Mouse (Mus musculus) intestine, embryonic 15.5 days (tissue): ENCODE data around the gene Rbm18. TPM values are rescaled to one million over a fixed set of nuclear protein-coding genes. Genes with fewer than 3 reads are reported as not detected.
A peak's percentile ranks its signal among the peaks of the same experiment; 100 is the strongest.

Source experiments
- ATAC-seq: fragments of 200-750 bp; cut with Nextera tagmentation; 2 replicates; pipeline ENCODE4 v1.8.0; 2017; ENCODE audit warnings: moderate TSS enrichment, moderate library complexity
- H3K27ac ChIP-seq: fragments of 300-500 bp; sonication (generic); 2 replicates; pipeline ENCODE4 v1.5.1; 2015; ENCODE audit warnings: mild to moderate bottlenecking, inconsistent platforms
- H3K27me3 ChIP-seq: fragments of 300-500 bp; sonication (generic); replicated peaks from 2 replicates; pipeline ENCODE4 v1.6.1; 2015; ENCODE audit warnings: inconsistent platforms
- H3K36me3 ChIP-seq: fragments of 300-500 bp; sonication (generic); 2 replicates; pipeline ENCODE4 v1.6.1; 2015; ENCODE audit warnings: inconsistent platforms
- H3K4me1 ChIP-seq: fragments of 300-500 bp; sonication (generic); replicated peaks from 2 replicates; pipeline ENCODE4 v1.6.1; 2015; ENCODE audit warnings: inconsistent platforms
- H3K4me2 ChIP-seq: fragments of 300-500 bp; sonication (generic); replicated peaks from 2 replicates; pipeline ENCODE4 v1.6.1; 2015; ENCODE audit warnings: mild to moderate bottlenecking, inconsistent platforms
- H3K4me3 ChIP-seq: fragments of 300-500 bp; sonication (generic); replicated peaks from 2 replicates; pipeline ENCODE4 v1.5.1; 2015; ENCODE audit warnings: inconsistent platforms
- H3K9ac ChIP-seq: fragments of 300-500 bp; sonication (generic); 2 replicates; pipeline ENCODE4 v1.6.1; 2015; ENCODE audit warnings: inconsistent platforms
- H3K9me3 ChIP-seq: fragments of 300-500 bp; sonication (generic); 2 replicates; pipeline ENCODE4 v1.6.1; 2016; ENCODE audit warnings: inconsistent platforms
- WGBS: fragments of 180-500 bp; shearing (Covaris S2); methylation state at CpG from one replicate; pipeline ENCODE4 v1.1.7; 2015; 5-methylcytosine and 5-hydroxymethylcytosine counted together
- polyA plus RNA-seq: library from polyadenylated mRNA; unstranded; fragments of >200 nt; fragmentation: Nextera tagmentation; extraction: Ambion mirVana; gene quantifications from 2 replicates; pipeline ENCODE4 v1.2.1, GENCODE M21; 2015

Gene Rbm18
- polyA plus RNA-seq, 1 experiment from 2014 or later, result 54.4 TPM

- Histone ChIP-seq H3K27ac (no peak overlapping the region), H3K36me3 (no peaks in the 10 kb centered on the region), H3K9me3 (no peaks in the 10 kb centered on the region), H3K9ac (no peak overlapping the region), H3K27me3 (peaks cover 74% of the 10 kb centered on the region), H3K4me2 (no peak overlapping the region), H3K4me3 (no peak overlapping the region), H3K4me1 (peaks cover 14% of the 10 kb centered on the region)
- WGBS, result 60% methylated on average over 3 of the region's 3 CpGs
- no peak for ATAC-seq
These were observed 47.4 kb downstream of the Rbm18 start for GRCm38 (mm10) chr2:36089190-36089589.

DNA sequence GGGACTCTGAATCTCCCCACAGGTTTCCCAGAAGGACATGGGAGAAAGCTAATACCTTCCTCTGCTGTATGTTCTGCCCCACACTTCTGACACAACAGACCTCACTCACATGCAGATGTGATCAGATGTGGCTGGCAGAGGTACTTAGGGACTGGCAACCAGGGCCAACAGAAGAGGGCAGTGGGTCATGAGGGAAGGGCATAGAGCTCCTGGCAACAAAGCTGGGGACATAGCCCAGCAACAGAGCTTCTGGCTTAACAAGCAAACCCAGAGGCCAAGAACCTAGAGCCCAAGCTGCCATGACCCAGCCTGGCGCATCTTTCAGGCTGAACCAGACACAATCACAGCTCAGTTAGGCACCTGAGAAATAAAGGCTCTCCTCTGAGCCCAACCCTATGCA lies 51.5 kb downstream of the Rbm18 start:
- no peak overlapping the region for H3K4me3 ChIP-seq
- no peak overlapping the region for H3K27ac ChIP-seq
- peaks cover 37% of the 10 kb centered on the region for H3K27me3 ChIP-seq
- WGBS, result 96% methylated on average over 1 of the region's 1 CpGs
- H3K4me1 ChIP-seq, result no peaks in the 10 kb centered on the region
- H3K9me3 ChIP-seq, result no peaks in the 10 kb centered on the region
- H3K9ac ChIP-seq, result no peak overlapping the region
- no peak for ATAC-seq
- no peaks in the 10 kb centered on the region for H3K36me3 ChIP-seq
- no peak overlapping the region for H3K4me2 ChIP-seq

DNA sequence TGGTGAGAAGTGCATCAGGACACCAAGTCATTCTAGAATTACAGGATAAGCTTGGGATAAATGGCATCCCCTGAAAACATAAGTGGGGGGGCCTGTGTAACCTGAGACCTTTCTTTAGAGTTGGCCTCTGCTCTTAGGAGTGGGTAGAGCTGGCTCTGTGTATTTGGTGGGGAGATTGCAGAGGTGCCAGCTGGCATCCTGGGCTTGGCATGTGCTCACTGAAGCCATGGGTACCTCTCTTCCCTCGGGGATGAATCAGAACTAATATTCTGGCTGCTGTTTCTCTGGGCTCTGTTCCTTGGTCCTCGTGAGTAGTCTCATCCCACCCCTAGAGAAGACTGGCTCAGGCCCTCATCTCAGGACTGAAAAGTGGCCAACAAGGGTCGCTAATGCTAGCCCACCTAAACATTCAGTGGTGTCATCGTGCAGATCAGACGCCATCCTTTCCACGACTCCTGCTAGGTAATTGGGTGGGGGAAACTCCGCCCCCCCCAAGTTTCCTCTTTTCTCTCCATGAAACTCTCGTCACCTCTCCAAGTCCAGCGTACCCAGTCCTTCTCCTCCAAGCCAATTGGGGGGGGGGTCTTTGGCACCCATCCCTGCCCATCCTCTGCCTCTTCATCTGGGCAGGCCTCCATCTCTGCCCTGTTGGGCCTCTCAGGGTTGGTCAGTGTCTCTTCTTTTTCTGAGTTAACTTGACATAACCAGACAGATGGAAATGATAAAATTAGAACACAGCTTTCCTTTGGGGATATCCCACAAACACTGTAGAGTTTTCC lies 53.6 kb downstream of the Rbm18 start:
- Histone ChIP-seq H3K4me2 (no peak overlapping the region), H3K27me3 (peaks cover 18% of the 10 kb centered on the region), H3K36me3 (no peaks in the 10 kb centered on the region), H3K9ac (no peak overlapping the region), H3K27ac (no peak overlapping the region), H3K4me1 (no peaks in the 10 kb centered on the region), H3K4me3 (no peak overlapping the region), H3K9me3 (no peaks in the 10 kb centered on the region)
- 85% methylated on average over 9 of the region's 9 CpGs for whole genome bisulfite sequencing
- no peak for ATAC-seq

DNA sequence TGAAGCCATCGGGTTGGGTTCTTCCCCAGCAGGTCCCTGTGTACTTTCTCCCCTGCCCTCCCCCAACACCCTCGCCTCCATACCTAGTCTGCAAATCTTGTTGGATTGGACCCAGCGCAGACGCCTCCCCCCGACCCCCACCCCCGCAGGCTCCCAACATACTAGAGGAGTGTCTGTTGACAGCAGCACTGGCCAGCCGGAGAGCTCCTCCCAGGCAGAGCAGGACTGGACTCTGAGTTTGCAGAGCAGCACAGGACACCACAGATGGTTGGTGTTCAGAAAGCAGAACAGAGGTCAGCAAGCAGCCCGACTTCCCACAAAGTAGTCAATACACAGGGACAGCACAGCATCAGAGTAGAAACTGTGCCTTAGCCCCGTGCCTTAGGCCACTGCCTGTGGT lies 55.1 kb downstream of the Rbm18 start:
- no peaks in the 10 kb centered on the region for H3K9me3 ChIP-seq
- no peaks in the 10 kb centered on the region for H3K36me3 ChIP-seq
- H3K27ac ChIP-seq, result no peak overlapping the region
- no peak overlapping the region for H3K4me2 ChIP-seq
- 0 out of 2 replicates have a peak, but pooled peaks cover 3% of the 10 kb centered on the region for H3K4me1 ChIP-seq
- peaks cover 8% of the 10 kb centered on the region; the same call in 1 of the 2 replicates for H3K27me3 ChIP-seq
- H3K4me3 ChIP-seq, result no peak overlapping the region
- ATAC-seq, result peak; percentile 71
- H3K9ac ChIP-seq, result no peak overlapping the region
- WGBS, result 13% methylated on average over 9 of the region's 9 CpGs

DNA sequence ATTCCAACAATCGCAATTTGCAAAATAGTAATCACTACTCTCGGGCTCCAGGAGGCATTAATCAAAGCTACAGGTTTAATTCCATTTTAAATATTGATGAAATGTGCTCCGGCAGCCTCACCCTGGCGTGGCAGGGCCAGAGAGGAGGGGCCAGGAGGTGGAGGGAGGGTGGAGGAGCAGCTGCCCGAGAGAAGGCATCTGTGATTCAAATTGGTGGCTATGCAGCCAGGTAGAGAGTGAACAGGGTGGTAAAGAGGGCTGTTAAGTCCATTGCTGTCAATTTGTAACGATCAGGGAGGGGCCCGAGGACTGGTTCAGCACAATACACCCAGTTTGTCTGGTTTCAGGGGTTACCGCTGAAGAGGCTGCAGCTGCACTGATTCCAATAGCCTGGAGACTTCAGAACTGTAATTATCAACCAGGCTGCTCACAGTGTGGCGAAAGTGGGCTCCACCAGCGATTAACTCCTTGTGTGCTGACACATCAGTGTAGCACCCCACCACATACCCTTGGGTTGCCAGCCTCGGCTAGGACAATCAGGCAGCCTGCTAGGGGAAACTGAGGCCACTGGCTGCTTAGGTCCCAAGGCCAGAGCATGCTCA lies 59.3 kb downstream of the Rbm18 start:
- ATAC-seq, result peak; percentile 43; the same call in 1 of the 2 replicates
- Histone ChIP-seq H3K36me3 (no peaks in the 10 kb centered on the region), H3K9me3 (no peaks in the 10 kb centered on the region), H3K4me1 (0 out of 2 replicates have a peak, but pooled peaks cover 3% of the 10 kb centered on the region), H3K4me2 (peak overlapping the region; percentile 14; the same call in 1 of the 2 replicates), H3K27ac (no peak overlapping the region), H3K4me3 (no peak overlapping the region), H3K27me3 (peaks cover 3% of the 10 kb centered on the region; the same call in 1 of the 2 replicates), H3K9ac (no peak overlapping the region)
- WGBS, result 15% methylated on average over 11 of the region's 11 CpGs

GRCm38 (mm10) chr2:36075210-36075609 lies 61.4 kb downstream of the Rbm18 start:
- Histone ChIP-seq H3K4me2 (no peak overlapping the region), H3K9me3 (no peaks in the 10 kb centered on the region), H3K9ac (no peak overlapping the region), H3K27me3 (peaks cover 3% of the 10 kb centered on the region; the same call in 1 of the 2 replicates), H3K27ac (no peak overlapping the region), H3K4me1 (0 out of 2 replicates have a peak, but pooled peaks cover 3% of the 10 kb centered on the region), H3K4me3 (no peak overlapping the region), H3K36me3 (no peaks in the 10 kb centered on the region)
- WGBS, result 86% methylated on average over 5 of the region's 5 CpGs
- no peak for ATAC-seq

- Histone ChIP-seq H3K36me3 (no peaks in the 10 kb centered on the region), H3K27me3 (peaks cover 3% of the 10 kb centered on the region; the same call in 1 of the 2 replicates), H3K27ac (no peak overlapping the region), H3K9ac (no peak overlapping the region), H3K9me3 (no peaks in the 10 kb centered on the region), H3K4me1 (0 out of 2 replicates have a peak, but pooled peaks cover 3% of the 10 kb centered on the region), H3K4me3 (no peak overlapping the region), H3K4me2 (no peak overlapping the region)
- WGBS, result 58% methylated on average over 3 of the region's 3 CpGs
- ATAC-seq, result no peak
These were observed 62.8 kb downstream of the Rbm18 start for GRCm38 (mm10) chr2:36073781-36074180.

GRCm38 (mm10) chr2:36071660-36072305 lies 64.8 kb downstream of the Rbm18 start:
- Histone ChIP-seq H3K36me3 (no peaks in the 10 kb centered on the region), H3K27me3 (no peaks in the 10 kb centered on the region), H3K4me2 (no peak overlapping the region), H3K4me1 (no peaks in the 10 kb centered on the region), H3K9ac (no peak overlapping the region), H3K9me3 (no peaks in the 10 kb centered on the region), H3K4me3 (no peak overlapping the region), H3K27ac (no peak overlapping the region)
- WGBS, result 68% methylated on average over 8 of the region's 8 CpGs
- ATAC-seq, result no peak

DNA sequence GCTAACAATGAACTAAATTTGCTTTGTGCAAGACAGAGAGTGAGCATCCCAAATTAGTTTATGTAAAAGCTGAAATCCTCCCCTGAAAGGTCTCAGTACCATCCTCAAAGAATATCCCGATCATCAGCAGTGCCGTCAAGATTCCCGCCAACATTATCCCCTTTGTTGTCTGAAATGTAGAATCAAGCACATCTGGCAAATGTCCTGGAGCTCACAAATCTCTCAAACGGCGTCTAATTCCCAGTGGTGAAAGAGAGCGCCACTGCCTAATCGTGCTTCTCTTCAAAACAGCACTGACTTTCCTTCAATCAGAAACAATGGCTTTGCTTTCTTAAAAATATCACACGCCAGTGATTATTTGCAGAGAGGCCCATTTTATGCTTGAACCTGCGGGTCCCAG lies 69.4 kb downstream of the Rbm18 start:
- no peaks in the 10 kb centered on the region for H3K36me3 ChIP-seq
- WGBS, result 54% methylated on average over 9 of the region's 9 CpGs
- no peak overlapping the region for H3K4me2 ChIP-seq
- H3K27ac ChIP-seq, result no peak overlapping the region
- no peak overlapping the region for H3K9ac ChIP-seq
- H3K4me3 ChIP-seq, result no peak overlapping the region
- H3K9me3 ChIP-seq, result no peaks in the 10 kb centered on the region
- ATAC-seq, result no peak
- no peaks in the 10 kb centered on the region for H3K4me1 ChIP-seq
- no peaks in the 10 kb centered on the region for H3K27me3 ChIP-seq

Other genes starting within 250 kb of the Rbm18 start
- 0.67 and 0.73 TPM in 2 replicates for gene Ttll11, start 156.9 kb downstream of the Rbm18 start, polyA plus RNA-seq
- gene Ndufa8, start 87.4 kb downstream of the Rbm18 start, polyA plus RNA-seq, result 288 and 322 TPM in 2 replicates
- gene Morn5, start 87.3 kb downstream of the Rbm18 start, polyA plus RNA-seq, result 0.21 TPM in 1 of 2 replicates, not detected in the other
- gene Lhx6, start 31.4 kb downstream of the Rbm18 start, polyA plus RNA-seq, result 1.6 and 2.0 TPM in 2 replicates
- 35.1 and 35.9 TPM in 2 replicates for gene Mrrf, start 384 bp downstream of the Rbm18 start, polyA plus RNA-seq
- 24.7 and 26.0 TPM in 2 replicates for gene Ptgs1, start 93.7 kb upstream of the Rbm18 start, polyA plus RNA-seq
- gene Olfr338, start 236.7 kb upstream of the Rbm18 start, polyA plus RNA-seq, result 0.03 TPM in 1 of 2 replicates, not detected in the other